16 mouse cellular contexts compared by ENCODE assay signal in the genomic region with DNA sequence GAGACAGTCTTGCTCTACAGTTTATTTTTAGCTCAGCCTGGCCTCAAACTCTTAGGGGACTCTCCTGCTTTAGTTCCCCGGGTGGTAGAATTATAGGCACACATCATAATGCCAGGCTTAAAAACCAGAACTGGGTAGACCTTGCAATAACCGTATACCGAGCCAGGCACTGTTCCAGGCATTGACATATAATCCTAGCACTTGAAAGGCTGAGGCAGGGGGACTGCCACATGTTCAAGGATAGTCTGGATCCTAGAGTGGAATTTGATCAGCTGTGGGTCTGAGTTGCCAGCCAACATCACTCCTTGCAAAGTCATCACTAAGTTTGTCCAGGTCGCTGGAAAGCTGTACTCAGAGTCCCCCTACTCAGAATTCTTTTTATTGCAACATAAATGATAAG. TPM values are rescaled to one million over a fixed set of nuclear protein-coding genes. Genes with fewer than 3 reads are reported as not detected.
A peak's percentile ranks its signal among the peaks of the same experiment; 100 is the strongest.
DNase-seq lines count a peak whose midpoint lies in the region.
"Had no signal": no experiment of that assay in that cellular context is flagged by ENCODE, and none has a peak within 500 bp of the region (broad histone marks: within the 10 kb centered on the region; RNA-seq: fewer than 3 reads in every experiment).

No protein-coding gene starts in this region.

- DNase-seq in gastrocnemius, adult 18-20 months (ENCODE audit: low spot score): peak; percentile 39
- no peak for DNase-seq in gastrocnemius, postnatal 10 days
- peak; percentile 44 for DNase-seq in heart, adult 11 months
- no peak for DNase-seq in heart, adult 18-20 months
- DNase-seq: adrenal gland, adult 2 months; adrenal gland, postnatal 10 days; adrenal gland, postnatal 25 days; cerebellum, adult 11 months; cerebellum, adult 18-20 months; cerebellum, adult 8-10 months; cerebellum, adult 9-11 months; cerebellum, postnatal 14 days; cerebellum, postnatal 36 days; embryo, embryonic 11 days had no signal

RNA-seq across cellular contexts. Expression of a gene that starts 11.9 kb away (rescaled TPM):
- 1 to 10 TPM; 2.6 TPM for total RNA-seq in gastrocnemius, adult 18-20 months (2021)
- total RNA-seq in gastrocnemius, postnatal 10 days (2021): 1 to 10 TPM; 5.9 to 6.7 TPM
- total RNA-seq in heart, adult 18-20 months (2021): 1 to 10 TPM; 3.1 to 5.0 TPM
- total RNA-seq: common myeloid progenitor, adult 5-6 weeks; MEL had no signal

RNA-seq across cellular contexts. Expression of a gene that starts 24.7 kb away (rescaled TPM):
- 100 to 1,000 TPM; 171 to 189 TPM for total RNA-seq in gastrocnemius, adult 18-20 months (2021)
- total RNA-seq in gastrocnemius, postnatal 10 days (2021): 100 to 1,000 TPM; 214 to 249 TPM
- 100 to 1,000 TPM; 275 to 331 TPM for total RNA-seq in heart, adult 18-20 months (2021)

RNA-seq across cellular contexts. Expression of a gene that starts 42.0 kb away (rescaled TPM):
- total RNA-seq in gastrocnemius, adult 18-20 months (2021): 10 to 100 TPM; 53.7 to 55.5 TPM
- 10 to 100 TPM; 39.9 to 42.8 TPM for total RNA-seq in gastrocnemius, postnatal 10 days (2021)
- total RNA-seq in heart, adult 18-20 months (2021): 10 to 100 TPM; 60.9 to 62.9 TPM

Comparison
In these comparisons a context has a peak if more than half of its experiments do, and no peak if none do; other contexts are left out.
1. DNase-seq: peak in gastrocnemius, adult 18-20 months (single experiment) and heart, adult 11 months (single experiment); none in gastrocnemius, postnatal 10 days (single experiment) and heart, adult 18-20 months (0 of 2).